Mouse (Mus musculus) lung, postnatal 0 days (tissue): ENCODE measurements around the gene Iqcn.

ENCODE experiments used
- CTCF ChIP-seq: IDR thresholded peaks from 2 replicates; pipeline ENCODE4 v1.5.1; 2016; ENCODE audit warnings: antibody characterized with exemption, mild to moderate bottlenecking
- EP300 ChIP-seq: IDR thresholded peaks from 2 replicates; pipeline ENCODE4 v1.6.1; 2016; ENCODE audit warnings: antibody characterized with exemption, mild to moderate bottlenecking, control low read depth

DNA sequence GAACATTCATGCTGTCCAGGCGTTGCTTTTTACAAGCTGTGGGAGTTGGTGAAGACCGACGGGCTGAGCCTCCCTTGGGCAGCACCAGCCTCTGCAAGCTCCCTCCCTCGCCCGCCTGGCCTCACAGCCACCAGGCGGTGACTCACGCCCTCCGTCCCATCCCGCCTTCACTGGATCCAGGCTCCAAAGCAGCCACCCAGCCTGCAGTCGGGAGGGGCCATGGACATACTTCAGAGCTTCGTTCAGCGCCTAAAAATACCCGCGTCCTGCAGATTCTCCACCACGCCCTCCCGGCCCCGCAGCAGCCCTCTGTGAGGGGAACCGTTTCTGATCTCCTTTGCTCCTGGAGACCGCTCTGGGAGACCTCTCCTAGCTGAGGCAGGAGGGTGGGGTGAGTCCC lies 21.1 kb upstream of the Iqcn start:
- TF ChIP-seq EP300 (no peak), CTCF (peak; percentile 68)
